Mouse (Mus musculus) c-Kit-positive CD71-positive TER-119-positive erythroid progenitor cells, embryonic 14.5 days (primary cell): ENCODE results near the gene Rae1.

Experiments
- DNase-seq: peaks from one replicate; pipeline ENCODE4 v3.0.0-alpha.2; 2013; ENCODE audit warnings: low spot score

Gene Rae1

DNA sequence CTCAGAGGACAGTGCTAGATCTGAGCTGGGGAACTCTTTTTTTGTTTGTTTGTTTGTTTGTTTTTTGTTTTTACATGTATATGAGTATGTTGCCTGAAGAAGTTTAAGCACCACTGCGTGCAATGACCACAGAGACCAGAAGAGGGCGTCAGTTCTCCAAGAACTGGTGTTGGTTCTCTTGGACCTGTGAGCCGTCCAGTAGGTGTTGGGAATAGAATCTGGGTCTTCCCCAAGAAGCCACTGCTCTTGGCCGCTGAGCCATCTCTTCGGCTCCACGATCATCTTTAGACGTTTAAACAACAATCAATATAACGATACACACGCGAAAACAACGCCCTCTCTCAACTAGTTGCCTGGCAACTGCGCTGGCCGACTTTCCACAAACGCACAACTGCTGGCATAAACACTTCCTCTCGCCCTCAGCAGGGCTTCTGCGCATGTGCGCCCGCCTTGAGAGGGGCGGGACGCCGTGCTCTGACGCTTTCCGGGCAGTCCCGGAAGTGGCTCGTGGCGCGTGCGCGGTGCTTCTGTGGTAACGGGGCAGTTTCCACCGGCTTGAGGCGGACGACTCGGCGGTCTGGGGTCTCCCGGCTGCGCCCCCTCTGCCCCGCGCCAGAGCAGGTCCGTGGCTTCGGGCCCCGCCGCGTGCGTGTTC, at the start of gene Rae1:
Gene Rae1, plus strand, starts transcription at position 488 of the 655 bp plus-strand sequence.
- peak; percentile 99 for DNase-seq

DNA sequence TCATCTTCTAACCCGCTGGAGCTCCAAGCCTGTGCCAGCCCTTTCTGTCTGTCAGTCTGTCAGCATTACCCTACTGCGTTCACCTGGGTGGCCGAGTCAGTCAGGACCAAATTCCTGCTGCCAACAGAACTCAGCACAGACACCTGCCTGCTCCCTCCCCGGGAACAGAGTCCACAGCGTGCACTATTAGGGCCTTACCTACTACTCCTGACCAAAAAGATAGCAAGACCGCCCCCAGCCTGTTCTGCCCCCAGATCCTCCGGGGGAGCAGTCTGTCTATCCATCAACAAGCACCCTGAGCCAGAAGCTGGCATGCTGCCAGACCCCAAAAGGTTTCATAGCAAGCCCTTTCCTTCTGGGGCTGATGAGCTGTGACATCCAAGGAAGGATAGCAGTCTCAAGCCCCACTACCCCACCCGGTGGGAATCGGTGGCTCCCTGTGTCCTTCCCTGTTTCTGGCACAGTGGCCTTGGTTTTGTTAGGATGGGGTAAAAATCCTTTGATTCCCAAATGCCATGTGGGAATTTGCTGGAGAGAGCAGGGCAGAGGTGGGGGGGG, 49.7 kb upstream of the Rae1 start:
- no peak for DNase-seq

DNA sequence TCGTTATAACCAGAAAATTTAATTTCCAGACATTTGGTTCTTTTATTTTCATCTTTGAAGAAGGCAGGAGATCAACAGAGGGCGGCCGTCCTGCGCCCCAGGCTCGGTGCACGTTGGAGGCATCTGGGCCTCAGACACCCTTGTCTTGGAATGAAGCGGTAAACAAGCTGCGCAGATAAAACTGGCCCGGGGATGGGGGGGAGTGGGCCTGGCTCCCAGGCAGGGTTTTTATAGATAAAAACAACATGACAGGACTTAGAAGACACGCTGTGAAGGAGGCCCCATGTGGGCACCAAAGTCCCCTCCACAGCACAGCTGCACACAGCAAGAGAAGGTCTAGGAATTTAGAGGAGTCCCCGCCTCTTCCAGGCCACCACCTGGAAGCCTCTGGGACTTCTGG, 49.2 kb upstream of the Rae1 start:
- no peak for DNase-seq

DNA sequence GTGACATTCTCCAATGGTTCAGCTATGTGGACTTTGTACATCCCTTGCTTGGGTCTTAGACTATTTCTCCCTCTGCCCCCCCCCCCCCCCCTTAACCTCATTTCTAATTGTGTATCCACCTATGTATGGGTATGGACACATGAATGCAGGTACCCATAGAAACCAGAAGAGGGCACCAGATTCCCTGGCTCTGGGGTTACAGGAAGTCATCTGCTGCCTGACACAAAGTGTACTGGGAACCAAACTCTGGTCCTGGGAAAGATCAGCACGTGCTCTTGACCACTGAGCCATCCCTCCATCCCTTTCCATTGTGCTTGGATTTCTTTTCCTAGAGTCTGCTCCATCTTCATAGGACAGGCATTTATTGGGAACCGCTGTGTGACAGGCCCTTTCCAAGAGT, 47.9 kb upstream of the Rae1 start:
- no peak for DNase-seq

DNA sequence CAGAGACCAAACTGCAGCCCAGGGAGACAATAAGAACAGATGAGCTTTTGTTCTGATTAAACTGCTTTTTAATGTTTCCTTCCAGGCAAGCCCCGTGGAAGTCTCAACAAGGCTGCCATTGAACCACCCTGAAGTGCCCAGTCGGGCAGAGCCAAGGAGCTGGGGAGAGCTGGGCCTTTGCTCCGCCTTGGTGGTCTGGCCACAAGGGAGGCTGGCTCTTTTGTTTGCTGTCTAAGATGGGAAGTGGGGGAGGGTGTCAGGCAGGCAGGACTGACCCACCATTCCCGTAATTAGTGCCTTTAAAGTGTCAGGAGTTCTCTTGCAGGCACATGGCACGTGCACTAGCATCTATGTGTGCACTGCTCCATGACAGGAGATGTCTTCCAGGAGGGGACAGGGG, 41.3 kb upstream of the Rae1 start:
- no peak for DNase-seq

DNA sequence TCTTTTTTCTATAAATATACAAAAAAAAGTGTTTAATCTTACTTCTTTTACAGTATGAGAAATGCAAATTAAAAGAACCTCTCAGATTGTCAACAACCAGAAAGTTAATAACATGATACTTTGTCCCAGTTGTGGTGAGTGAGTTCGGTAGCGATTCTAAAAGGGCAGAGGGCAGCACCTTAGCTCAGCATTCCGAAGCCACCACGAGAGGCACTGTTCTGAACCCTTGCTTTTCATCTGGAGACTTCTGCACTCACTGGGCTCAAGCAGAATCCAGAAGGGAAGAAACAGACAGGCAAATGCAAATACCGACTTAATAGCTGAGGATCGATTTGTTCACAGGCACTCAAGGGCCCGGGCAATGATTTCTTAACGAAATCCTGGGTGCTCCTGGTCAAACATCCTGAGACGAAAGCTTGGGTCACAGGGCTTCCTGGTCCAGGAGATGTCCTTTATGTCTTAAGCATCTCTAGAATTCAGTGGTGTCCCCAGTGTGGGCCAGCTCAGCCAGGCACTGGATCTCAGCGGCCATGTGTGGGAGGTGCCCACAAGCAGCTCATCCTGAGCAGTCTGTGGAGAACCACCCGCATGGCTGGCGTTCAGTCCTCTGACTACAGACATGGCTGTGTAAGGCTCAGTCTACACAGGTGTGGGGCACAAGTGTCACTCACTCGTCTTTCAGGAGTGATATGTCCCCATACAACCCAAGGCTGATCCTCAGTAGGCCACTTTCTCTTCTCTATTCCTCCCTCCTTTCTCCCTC, 40.7 kb upstream of the Rae1 start:
- no peak for DNase-seq

- DNase-seq: no peak
Observed at GRCm38 (mm10) chr2:172960350-172960749, 39.6 kb upstream of the Rae1 start.

DNA sequence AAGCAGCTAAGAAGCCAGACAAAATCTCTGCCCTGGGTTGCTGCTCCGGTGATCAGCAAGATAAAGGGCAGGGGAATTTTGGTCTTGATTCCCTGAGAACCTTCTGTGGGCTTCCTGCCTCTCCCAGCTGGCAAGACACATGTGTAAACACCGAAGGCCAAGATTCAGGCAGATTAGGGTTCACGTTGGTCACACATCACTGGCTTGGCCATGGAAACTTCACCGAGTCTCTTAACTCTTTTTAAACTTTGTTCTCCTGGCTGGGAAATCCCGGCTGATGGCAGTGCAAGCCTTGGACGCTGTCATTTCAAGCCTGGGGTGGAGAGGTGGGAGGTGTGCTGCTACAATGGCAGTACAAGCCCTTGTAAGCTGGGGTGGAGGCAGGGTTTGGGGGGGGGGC, 38.7 kb upstream of the Rae1 start:
- no peak for DNase-seq

DNA sequence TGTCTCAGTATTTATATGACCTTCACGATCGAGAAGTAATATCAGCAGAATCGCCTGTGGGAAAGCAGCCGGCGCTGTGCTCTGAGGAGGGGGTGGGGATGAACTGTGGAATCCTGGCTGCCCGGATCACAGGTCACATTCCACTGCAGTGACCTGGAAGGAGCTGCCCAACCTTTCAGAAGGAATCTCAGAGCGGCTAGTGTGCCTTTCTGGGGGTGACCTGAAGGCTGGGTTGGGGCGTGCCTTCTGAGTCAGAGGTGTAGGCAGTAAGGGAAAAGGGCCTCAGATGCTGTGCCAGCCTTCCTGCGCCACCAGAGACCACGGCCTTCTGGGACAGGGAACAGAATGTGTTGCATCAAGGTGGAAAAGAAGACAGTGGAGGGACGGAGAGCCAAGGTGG, 34.7 kb upstream of the Rae1 start:
- no peak for DNase-seq

- DNase-seq: no peak
Observed at GRCm38 (mm10) chr2:172966480-172966879, 33.4 kb upstream of the Rae1 start.

- DNase-seq: no peak
Observed at GRCm38 (mm10) chr2:172971865-172972264, 28.1 kb upstream of the Rae1 start.

GRCm38 (mm10) chr2:172973806-172974565, 25.9 kb upstream of the Rae1 start:
- no peak for DNase-seq

DNA sequence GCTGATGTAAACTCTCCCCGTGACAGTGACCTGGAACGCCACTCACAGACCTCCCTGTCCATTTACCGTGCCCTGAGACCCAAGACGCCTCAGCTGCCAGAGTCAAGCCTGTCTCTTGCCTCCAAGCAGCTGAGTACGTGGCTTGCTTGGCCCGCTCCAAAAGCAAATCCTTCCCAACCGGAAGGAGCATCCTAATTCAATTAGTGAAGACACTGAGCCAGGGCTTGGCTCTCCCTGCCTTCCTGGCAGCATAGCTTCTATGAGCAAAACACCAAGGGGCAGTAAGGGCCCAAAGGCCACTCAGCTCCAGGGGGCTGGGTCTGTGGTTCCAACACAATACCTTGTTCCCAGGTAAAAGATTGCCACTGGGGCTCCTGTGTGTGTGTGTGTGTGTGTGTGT, 25.2 kb upstream of the Rae1 start:
- DNase-seq: no peak

- no peak for DNase-seq
Observed at GRCm38 (mm10) chr2:172975159-172975558, 24.8 kb upstream of the Rae1 start.

GRCm38 (mm10) chr2:172976661-172977238, 23.2 kb upstream of the Rae1 start:
- no peak for DNase-seq

DNA sequence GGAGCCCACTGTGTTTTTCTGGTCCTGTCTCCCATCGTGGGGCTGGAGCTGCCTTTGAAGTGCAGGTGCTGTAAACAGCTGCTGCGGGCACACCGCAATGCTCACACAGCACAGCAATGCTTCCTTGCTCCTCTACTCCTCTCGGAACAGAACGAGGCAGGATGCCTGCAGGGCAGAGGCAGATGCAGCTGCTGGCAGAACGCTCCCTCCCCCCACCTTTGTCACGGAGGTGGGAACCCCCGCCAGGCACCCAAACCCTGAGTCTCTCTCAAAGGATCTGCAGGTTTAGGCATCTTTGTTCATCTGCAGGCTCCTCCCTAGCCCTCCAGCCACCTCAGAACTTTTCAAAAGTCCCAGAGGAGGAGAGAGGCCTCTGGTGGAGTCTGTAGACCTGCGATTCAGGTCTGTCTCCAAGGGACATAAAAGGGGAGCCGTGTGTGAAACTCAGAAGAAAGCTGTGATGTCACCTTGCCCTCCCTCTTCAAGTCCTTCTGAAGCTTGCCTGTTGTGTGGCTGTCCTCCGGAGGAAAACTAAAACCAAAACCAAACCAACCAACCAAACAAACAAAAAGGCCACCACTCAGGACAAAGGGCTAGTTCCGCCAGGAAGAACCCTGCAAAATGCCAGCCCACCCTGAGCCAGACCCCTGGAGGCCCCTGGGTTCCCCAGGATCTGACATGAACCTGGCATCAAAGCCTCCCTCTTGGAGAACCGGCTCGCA, 22.3 kb upstream of the Rae1 start, which contains the start of gene Spo11:
Gene Spo11, plus strand, starts transcription at position 292 of the 722 bp plus-strand sequence.
- no peak for DNase-seq

DNA sequence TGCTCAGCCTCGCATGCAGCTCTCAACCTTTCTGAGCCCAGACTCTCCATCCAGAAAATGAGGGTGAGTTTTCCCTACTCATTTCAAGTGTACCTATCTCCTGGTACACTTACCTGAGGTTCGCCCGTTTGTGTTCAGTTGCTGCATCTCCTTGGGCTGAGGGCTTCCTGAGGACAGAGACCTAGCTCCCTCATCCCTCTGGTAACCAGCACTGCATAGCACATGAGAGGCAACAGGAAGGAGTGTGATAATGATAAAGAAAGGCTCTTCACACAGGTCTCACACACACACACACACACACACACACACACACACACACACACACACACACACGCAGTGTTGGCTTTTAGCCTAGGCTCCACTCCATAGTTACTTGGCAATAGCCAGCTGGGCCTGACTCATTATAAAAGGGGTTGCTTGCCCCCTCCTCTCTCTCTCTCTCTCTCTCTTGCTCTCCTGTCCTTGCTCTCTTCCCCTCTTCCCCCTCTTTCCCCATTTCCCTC, 21.7 kb upstream of the Rae1 start:
- no peak for DNase-seq

- no peak for DNase-seq
Observed at GRCm38 (mm10) chr2:172979666-172980345, 20.1 kb upstream of the Rae1 start.

GRCm38 (mm10) chr2:172982776-172983561, 16.9 kb upstream of the Rae1 start:
- no peak for DNase-seq

- DNase-seq: no peak
Observed at GRCm38 (mm10) chr2:172990161-172990560, 9.8 kb upstream of the Rae1 start.
